Mouse (Mus musculus): ENCODE results near the gene Zglp1. TPM values are rescaled to one million over a fixed set of nuclear protein-coding genes. Genes with fewer than 3 reads are reported as not detected.

The Zglp1 gene
- total RNA-seq (2021): not detected
- long read RNA-seq, experiment 1: 0 reads
- long read RNA-seq, experiment 2: 0 reads

- DNase-seq (ENCODE audit: low spot score in 2 of 2): no peak
These were observed at the start of gene Zglp1 for GRCm38 (mm10) chr9:21067006-21067684. Gene Zglp1, minus strand, starts transcription at chr9:21067093.

- no peak for DNase-seq (ENCODE audit: low spot score in 2 of 2)
These were observed 48.2 kb upstream of the Zglp1 start for GRCm38 (mm10) chr9:21115105-21115504.

GRCm38 (mm10) chr9:21114190-21114589 lies 47.3 kb upstream of the Zglp1 start:
- no peak for DNase-seq (ENCODE audit: low spot score in 2 of 2)

DNA sequence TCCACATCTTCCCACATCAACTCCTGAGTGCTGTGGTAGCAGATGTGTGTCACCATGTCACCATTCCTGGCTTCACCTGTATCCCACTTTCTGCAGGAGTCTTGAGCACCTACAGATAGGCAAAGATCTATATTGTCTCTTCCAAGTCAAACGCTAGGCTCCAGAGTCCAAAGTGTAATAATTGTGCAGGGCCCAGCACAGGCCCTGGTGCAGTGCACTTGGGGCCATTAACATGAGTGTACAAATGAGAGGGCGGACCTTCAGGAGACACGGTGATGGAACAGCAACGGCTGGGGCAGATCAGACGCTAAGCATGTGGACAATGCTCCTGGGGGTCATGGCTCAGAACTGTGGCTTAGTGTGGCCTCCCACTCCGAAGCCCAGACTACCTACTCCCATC lies 46.9 kb upstream of the Zglp1 start:
- no peak for DNase-seq (ENCODE audit: low spot score in 2 of 2)

- no peak for DNase-seq (ENCODE audit: low spot score in 2 of 2)
These were observed 40.8 kb upstream of the Zglp1 start for GRCm38 (mm10) chr9:21107607-21108237.

- no peak for DNase-seq (ENCODE audit: low spot score in 2 of 2)
These were observed 39.1 kb upstream of the Zglp1 start for GRCm38 (mm10) chr9:21105760-21106564.

- DNase-seq (ENCODE audit: low spot score in 2 of 2): no peak
These were observed 37.9 kb upstream of the Zglp1 start for GRCm38 (mm10) chr9:21104814-21105213.

DNA sequence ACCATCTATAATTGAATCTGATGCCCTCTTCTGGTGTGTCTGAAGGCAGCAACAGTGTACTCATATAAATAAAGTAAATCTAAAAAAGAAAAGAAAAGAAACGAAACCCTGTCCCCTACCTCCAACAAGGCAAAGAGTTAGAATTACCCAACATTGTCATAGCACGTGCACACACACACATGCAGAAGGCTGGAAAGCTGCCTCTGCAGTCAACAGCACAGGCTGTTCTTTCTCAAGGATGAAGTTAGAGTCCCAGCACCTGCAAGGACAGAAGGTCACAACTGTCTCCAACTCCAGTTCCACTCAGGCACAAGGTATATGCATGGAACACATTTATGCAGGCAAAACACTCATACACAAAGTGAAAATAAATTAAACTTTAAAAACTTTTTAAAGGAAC lies 35.2 kb upstream of the Zglp1 start:
- no peak for DNase-seq (ENCODE audit: low spot score in 2 of 2)

- DNase-seq (ENCODE audit: low spot score in 2 of 2): no peak
These were observed 33.7 kb upstream of the Zglp1 start for GRCm38 (mm10) chr9:21100447-21101161.

- DNase-seq (ENCODE audit: low spot score in 2 of 2): no peak
These were observed 30.9 kb upstream of the Zglp1 start for GRCm38 (mm10) chr9:21097793-21098192.

DNA sequence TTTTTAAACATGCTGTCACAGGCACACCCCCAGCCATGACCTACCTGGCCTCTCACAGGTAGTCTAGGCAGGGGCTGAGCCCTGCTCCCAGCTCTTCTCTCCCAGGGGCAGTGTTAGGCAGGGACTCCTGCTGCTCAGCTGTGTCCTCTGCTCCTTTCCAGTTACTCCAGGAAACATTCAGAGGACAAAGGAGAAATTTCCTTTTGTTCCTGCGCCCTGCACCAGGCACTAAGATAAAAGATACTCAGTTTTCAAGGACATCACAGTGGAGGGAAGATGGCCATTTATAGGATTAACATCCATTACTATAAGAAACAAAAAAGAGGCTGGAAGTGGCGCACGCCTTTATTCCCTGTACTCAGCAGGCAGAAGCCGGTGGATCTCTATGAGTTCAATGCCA lies 29.1 kb upstream of the Zglp1 start:
- no peak for DNase-seq (ENCODE audit: low spot score in 2 of 2)

DNA sequence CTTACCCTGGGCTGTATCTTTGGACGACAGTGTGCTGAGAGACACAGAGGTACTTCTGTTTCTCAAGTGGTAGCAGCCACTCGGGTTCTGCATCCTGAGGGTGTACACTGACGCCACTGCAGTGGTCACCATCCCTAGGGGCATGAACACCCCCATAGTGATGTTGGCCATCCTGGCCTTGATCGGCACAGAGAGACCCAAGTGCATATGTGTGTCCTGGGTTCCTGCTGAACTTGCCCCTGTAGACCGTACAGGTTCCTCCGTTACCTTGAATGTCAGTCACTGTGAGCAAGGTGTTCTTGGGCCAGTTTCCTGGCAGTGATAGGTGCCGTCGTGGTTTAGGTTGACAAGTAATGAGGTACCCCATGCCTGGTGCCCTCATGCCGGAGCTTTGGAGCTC lies 26.5 kb upstream of the Zglp1 start:
- DNase-seq (ENCODE audit: low spot score in 2 of 2): no peak

DNA sequence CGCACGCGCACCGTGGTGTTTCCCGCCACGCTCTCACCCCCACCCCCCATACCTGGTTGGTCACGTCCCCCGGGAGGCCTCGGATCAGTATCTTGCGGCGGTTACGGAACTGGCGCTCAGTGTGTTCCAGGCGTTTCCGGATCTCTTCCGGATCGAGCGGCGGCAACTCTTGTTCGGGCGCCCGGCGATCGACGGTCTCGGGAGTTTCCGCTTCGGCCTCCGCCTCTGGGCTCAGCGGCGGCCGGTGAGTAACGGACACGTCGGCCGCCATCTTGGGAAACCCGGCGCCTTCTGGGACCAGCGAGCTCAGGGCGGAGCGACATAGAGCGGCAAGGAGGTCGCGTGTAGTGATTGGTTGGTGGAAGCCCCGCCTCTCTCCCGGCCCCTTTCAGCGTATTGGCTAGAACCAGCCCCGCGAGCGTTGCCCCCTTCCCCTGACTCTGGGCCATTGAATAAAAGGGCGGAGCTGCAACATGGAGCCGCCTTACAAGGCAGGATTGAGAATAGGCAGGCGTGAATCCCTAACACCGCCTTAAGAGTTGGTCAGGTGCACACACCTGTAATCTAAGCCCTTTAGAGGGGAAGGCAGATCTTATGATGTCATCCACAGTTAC lies 24.9 kb upstream of the Zglp1 start, which contains the start of the genes Gm38431 and Raver1:
Gm38431 (minus strand) TSS at position 291 of the 614 bp plus-strand sequence.
Raver1 (minus strand) TSS at position 302 of the 614 bp plus-strand sequence.
- DNase-seq (ENCODE audit: low spot score in 2 of 2): peak; percentile 92

GRCm38 (mm10) chr9:21090972-21091706 lies 24.2 kb upstream of the Zglp1 start:
- no peak for DNase-seq (ENCODE audit: low spot score in 2 of 2)

DNA sequence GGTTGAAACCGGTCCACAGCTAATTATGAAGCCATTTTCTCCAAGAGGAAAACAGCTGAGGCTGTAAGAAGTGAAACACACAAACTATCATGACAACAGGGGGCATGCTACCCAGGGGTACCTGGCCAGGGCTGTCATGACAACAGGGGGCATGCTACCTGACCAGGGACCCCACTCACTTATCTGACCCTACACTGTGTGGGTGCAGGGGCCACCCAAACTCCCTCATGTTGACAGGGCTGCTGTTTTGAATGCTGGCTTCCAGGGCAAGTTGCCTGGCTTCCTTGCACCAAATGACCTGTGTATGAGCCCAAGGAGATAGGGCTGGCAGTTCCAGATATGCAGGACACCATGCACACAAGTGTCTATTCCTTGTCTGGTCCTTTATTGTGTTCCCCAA lies 23.6 kb upstream of the Zglp1 start:
- DNase-seq (ENCODE audit: low spot score in 2 of 2): no peak

GRCm38 (mm10) chr9:21083324-21083723 lies 16.4 kb upstream of the Zglp1 start:
- no peak for DNase-seq (ENCODE audit: low spot score in 2 of 2)

- DNase-seq (ENCODE audit: low spot score in 2 of 2): no peak
These were observed 14.2 kb upstream of the Zglp1 start for GRCm38 (mm10) chr9:21081127-21081526.

DNA sequence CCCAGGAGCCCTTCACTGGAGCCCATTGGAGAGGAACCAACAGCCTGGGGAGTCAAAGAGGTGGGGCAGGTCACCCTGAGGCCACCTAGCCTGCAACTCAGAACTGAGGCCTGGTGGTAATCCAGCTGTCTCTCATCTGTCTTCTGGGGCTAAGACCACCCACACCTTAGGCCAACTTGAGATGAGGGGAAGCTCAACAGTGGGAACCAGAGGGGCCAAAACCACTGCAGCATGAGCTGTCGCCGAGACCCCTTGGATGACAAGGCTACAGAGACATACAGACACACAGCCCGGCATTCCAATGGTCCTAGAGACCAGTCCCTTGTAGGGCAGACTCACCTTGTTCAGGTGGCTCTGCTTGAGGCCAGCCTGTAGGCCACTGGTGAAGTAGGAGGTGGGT lies 8.7 kb upstream of the Zglp1 start:
- no peak for DNase-seq (ENCODE audit: low spot score in 2 of 2)

GRCm38 (mm10) chr9:21074173-21074572 lies 7.3 kb upstream of the Zglp1 start:
- no peak for DNase-seq (ENCODE audit: low spot score in 2 of 2)

Data from adrenal gland, adult 18-20 months (tissue).